Mouse (Mus musculus) heart, adult 2 months (tissue): ENCODE measurements around the gene H2-DMb1.

Source experiments
- CTCF ChIP-seq: fragments of 200-600 bp; IDR thresholded peaks from 2 replicates; pipeline ENCODE4 v1.8.1; 2022; ENCODE audit warnings: antibody characterized with exemption, mild to moderate bottlenecking, moderate library complexity
- POLR2A ChIP-seq: fragments of 200-500 bp; IDR thresholded peaks from 2 replicates; pipeline ENCODE4 v1.6.1; 2011; ENCODE audit warnings: mild to moderate bottlenecking, low read depth, low read length, control low read depth; ENCODE audit not compliant: insufficient read depth

DNA sequence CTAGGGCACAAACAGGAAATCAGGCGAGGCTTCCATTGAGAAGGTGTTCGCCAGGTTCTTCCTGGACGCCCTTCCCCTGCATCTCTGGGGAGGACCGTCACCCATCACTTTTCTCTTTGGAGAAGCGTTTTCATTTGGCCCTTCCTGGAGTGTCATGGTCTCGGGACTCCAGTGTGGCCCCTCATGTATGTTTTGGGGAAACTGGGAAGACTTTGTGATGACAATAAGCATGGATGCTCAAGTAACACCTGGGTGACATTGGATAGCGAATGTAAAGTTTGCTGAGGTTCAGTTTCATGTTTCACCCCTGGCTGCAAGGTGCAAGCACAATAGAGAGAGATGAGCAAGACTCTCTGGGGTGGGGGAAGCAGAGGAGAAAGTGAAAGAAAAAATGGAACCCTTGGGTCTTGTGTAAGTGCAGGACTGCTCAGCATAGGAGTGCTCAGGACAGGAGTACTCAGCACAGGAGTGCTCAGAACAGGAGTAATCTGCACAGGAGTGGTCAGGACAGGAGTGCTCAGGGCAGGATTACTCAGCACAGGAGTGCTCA lies 48.7 kb downstream of the H2-DMb1 start:
- TF ChIP-seq CTCF (no peak), POLR2A (no peak)
